Mouse (Mus musculus): ENCODE results near the gene 1700037H04Rik. TPM values are rescaled to one million over a fixed set of nuclear protein-coding genes. Genes with fewer than 3 reads are reported as not detected.

Gene 1700037H04Rik
- total and polyA plus RNA-seq, 3 experiments = 45.5 to 72.6 TPM; not detected in 1

- Histone ChIP-seq H3K4me3 (ENCODE audit: control insufficient read depth in 1 of 2, insufficient read depth in 1 of 2, low read depth in 2 of 2, low read length in 2 of 2) (no peak overlapping the region), H3K9me3 (replicated peaks; ENCODE audit: insufficient read depth, low read length) (no peaks in the 10 kb centered on the region), H3K27ac (ENCODE audit: control insufficient read depth, low read depth, low read length) (no peak overlapping the region), H3K9ac (ENCODE audit: control insufficient read depth, low read depth, low read length, poor library complexity, severe bottlenecking) (no peak overlapping the region), H3K79me2 (ENCODE audit: control insufficient read depth, insufficient read depth, low read length, poor library complexity) (no peaks in the 10 kb centered on the region), H3K4me1 (ENCODE audit: control insufficient read depth in 1 of 2, insufficient read depth in 2 of 2, low read length in 2 of 2) (peaks cover 10 to 24% of the 10 kb centered on the region in 2 experiments), H3K27me3 (ENCODE audit: control insufficient read depth in 1 of 2, insufficient read depth in 2 of 2, low read length in 2 of 2) (no peaks in the 10 kb centered on the region), H3K36me3 (ENCODE audit: control insufficient read depth in 1 of 2, insufficient read depth in 2 of 2, low read length in 2 of 2) (peaks cover 0 to 7% of the 10 kb centered on the region in 2 experiments; a peak in 2 of 4 replicates)
- no peak for DNase-seq (ENCODE audit: low read depth, low spot score)
- TF ChIP-seq POLR2AphosphoS5 (IDR thresholded peaks at IDR 0.05; ENCODE audit: borderline replicate concordance, low read depth, low read length) = no peak
Measured at GRCm38 (mm10) chr2:131139886-131140532, 19.9 kb downstream of the 1700037H04Rik start.

GRCm38 (mm10) chr2:131139287-131139686, 20.6 kb downstream of the 1700037H04Rik start:
- H3K79me2 ChIP-seq (ENCODE audit: control insufficient read depth, insufficient read depth, low read length, poor library complexity) = no peaks in the 10 kb centered on the region
- no peaks in the 10 kb centered on the region for H3K9me3 ChIP-seq (replicated peaks; ENCODE audit: insufficient read depth, low read length)
- H3K27me3 ChIP-seq (ENCODE audit: control insufficient read depth in 1 of 2, insufficient read depth in 2 of 2, low read length in 2 of 2) = no peaks in the 10 kb centered on the region
- no peak overlapping the region for H3K9ac ChIP-seq (ENCODE audit: control insufficient read depth, low read depth, low read length, poor library complexity, severe bottlenecking)
- TF ChIP-seq GATA1 (IDR thresholded peaks at IDR 0.05; ENCODE audit: low read depth, low read length) (no peak), NELFE (IDR thresholded peaks at IDR 0.05; ENCODE audit: low read depth, low read length) (no peak), CHD2 (IDR thresholded peaks at IDR 0.05; ENCODE audit: low read length) (no peak), UBTF (IDR thresholded peaks at IDR 0.05; ENCODE audit: borderline replicate concordance, insufficient read depth, low read depth, low read length) (no peak), JUND (IDR thresholded peaks at IDR 0.05; ENCODE audit: low read depth, low read length) (no peak), SIN3A (IDR thresholded peaks at IDR 0.05; ENCODE audit: low read length) (no peak), MAFK (IDR thresholded peaks at IDR 0.05; ENCODE audit: borderline replicate concordance, low read depth, low read length) (no peak), MAZ (IDR thresholded peaks at IDR 0.05; ENCODE audit: low read depth, low read length) (no peak), E2F4 (IDR thresholded peaks at IDR 0.05; ENCODE audit: borderline replicate concordance, low read depth, low read length) (no peak), KAT2A (conservative IDR thresholded peaks at IDR 0.05; ENCODE audit: low read depth, low read length) (no peak), POLR2AphosphoS5 (IDR thresholded peaks at IDR 0.05; ENCODE audit: borderline replicate concordance, low read depth, low read length) (no peak), MYC (IDR thresholded peaks at IDR 0.05; ENCODE audit: low read depth, low read length) (no peak), BHLHE40 (IDR thresholded peaks at IDR 0.05; ENCODE audit: borderline replicate concordance, low read depth, low read length) (no peak)
- peaks cover 10 to 24% of the 10 kb centered on the region in 2 experiments for H3K4me1 ChIP-seq (ENCODE audit: control insufficient read depth in 1 of 2, insufficient read depth in 2 of 2, low read length in 2 of 2)
- H3K4me3 ChIP-seq (ENCODE audit: control insufficient read depth in 1 of 2, insufficient read depth in 1 of 2, low read depth in 2 of 2, low read length in 2 of 2) = no peak overlapping the region
- no peak overlapping the region for H3K27ac ChIP-seq (ENCODE audit: control insufficient read depth, low read depth, low read length)
- no peak for DNase-seq (ENCODE audit: low read depth, low spot score)
- peaks cover 0 to 7% of the 10 kb centered on the region in 2 experiments; a peak in 2 of 4 replicates for H3K36me3 ChIP-seq (ENCODE audit: control insufficient read depth in 1 of 2, insufficient read depth in 2 of 2, low read length in 2 of 2)

- Histone ChIP-seq H3K27ac (ENCODE audit: control insufficient read depth, low read depth, low read length) (no peak overlapping the region), H3K36me3 (ENCODE audit: control insufficient read depth in 1 of 2, insufficient read depth in 2 of 2, low read length in 2 of 2) (peaks cover 0 to 7% of the 10 kb centered on the region in 2 experiments; a peak in 2 of 4 replicates), H3K79me2 (ENCODE audit: control insufficient read depth, insufficient read depth, low read length, poor library complexity) (no peaks in the 10 kb centered on the region), H3K9me3 (replicated peaks; ENCODE audit: insufficient read depth, low read length) (no peaks in the 10 kb centered on the region), H3K4me3 (ENCODE audit: control insufficient read depth in 1 of 2, insufficient read depth in 1 of 2, low read depth in 2 of 2, low read length in 2 of 2) (no peak overlapping the region), H3K27me3 (ENCODE audit: control insufficient read depth in 1 of 2, insufficient read depth in 2 of 2, low read length in 2 of 2) (no peaks in the 10 kb centered on the region), H3K4me1 (ENCODE audit: control insufficient read depth in 1 of 2, insufficient read depth in 2 of 2, low read length in 2 of 2) (peaks cover 10 to 24% of the 10 kb centered on the region in 2 experiments), H3K9ac (ENCODE audit: control insufficient read depth, low read depth, low read length, poor library complexity, severe bottlenecking) (no peak overlapping the region)
- DNase-seq (ENCODE audit: low read depth, low spot score) = no peak
- TF ChIP-seq TCF12 (IDR thresholded peaks at IDR 0.05; ENCODE audit: low read depth, low read length) = no peak
- no peak for TF ChIP-seq RAD21 (IDR thresholded peaks at IDR 0.05; ENCODE audit: low read depth, low read length)
- TF ChIP-seq KAT2A (conservative IDR thresholded peaks at IDR 0.05; ENCODE audit: low read depth, low read length) = no peak
- TF ChIP-seq CTCF (IDR thresholded peaks at IDR 0.05 in 2 of 3, conservative IDR thresholded peaks at IDR 0.05 in 1 of 3; ENCODE audit: control insufficient read depth in 1 of 3, insufficient read depth in 1 of 3, low read depth in 2 of 3, low read length in 3 of 3, poor library complexity in 1 of 3, severe bottlenecking in 1 of 3) = no peak
- TF ChIP-seq TAL1 (IDR thresholded peaks at IDR 0.05; ENCODE audit: low read length) = no peak
Measured at GRCm38 (mm10) chr2:131138760-131139159, 21.1 kb downstream of the 1700037H04Rik start.
